Comparison of ENCODE assay signal across 21 mouse cellular contexts in the genomic region with DNA sequence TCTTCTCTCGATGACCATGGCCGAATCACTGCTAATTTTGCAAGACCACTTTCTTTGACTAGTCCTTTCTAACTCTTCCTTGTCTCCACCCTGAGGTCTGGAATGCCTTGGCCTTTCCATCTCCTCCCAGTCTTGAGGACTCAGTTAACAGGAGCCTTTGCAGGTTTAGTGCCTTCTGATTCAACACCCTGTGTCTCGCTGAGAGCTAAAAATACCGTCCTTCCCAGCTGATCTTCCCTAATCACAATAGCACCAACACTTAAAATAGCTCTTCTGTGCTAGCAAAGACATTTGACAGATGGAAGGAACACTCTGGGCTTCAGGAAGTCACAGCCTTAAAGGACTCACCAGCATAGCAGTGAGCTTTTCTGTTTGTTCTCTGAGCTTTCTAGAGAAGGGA. TPM values are rescaled to one million over a fixed set of nuclear protein-coding genes. Genes with fewer than 3 reads are reported as not detected.
DNase-seq lines count a peak whose midpoint lies in the region; ATAC-seq and TF ChIP-seq lines count a peak whose summit lies in the region.
"Had no signal": no experiment of that assay in that cellular context is flagged by ENCODE, and none has a peak within 500 bp of the region (broad histone marks: within the 10 kb centered on the region; RNA-seq: fewer than 3 reads in every experiment).

No protein-coding gene starts in this region.

- 34% methylated on average over 4 of the region's 4 CpGs for WGBS in heart, embryonic 15.5 days
- WGBS in hindbrain, embryonic 10.5 days, result 89% methylated on average over 4 of the region's 4 CpGs
- WGBS in kidney, adult 2 months, result 88% methylated on average over 4 of the region's 4 CpGs

- H3K9ac ChIP-seq in heart, embryonic 15.5 days, result no peak overlapping the region
- H3K9ac ChIP-seq: hindbrain, embryonic 15.5 days; limb, embryonic 13.5 days had no signal

- H3K4me2 ChIP-seq in heart, embryonic 15.5 days, result peak overlapping the region; percentile 44
- H3K4me2 ChIP-seq: hindbrain, embryonic 15.5 days; limb, embryonic 13.5 days had no signal

- peak; percentile 65 for ATAC-seq in frontal cortex, adult (ENCODE audit: low TSS enrichment)
- ATAC-seq in heart, embryonic 15.5 days (replicated peaks; ENCODE audit: insufficient number of reproducible peaks, insufficient read depth, low FRiP score, low read depth), result peak; percentile 69; the same call in 1 of the 2 replicates
- ATAC-seq: intestine, postnatal 0 days had no signal

- no peaks in the 10 kb centered on the region for H3K9me3 ChIP-seq in heart, embryonic 15.5 days (replicated peaks)
- no peaks in the 10 kb centered on the region for H3K9me3 ChIP-seq in hindbrain, embryonic 10.5 days
- H3K9me3 ChIP-seq: embryonic facial prominence, embryonic 10.5 days; hindbrain, embryonic 15.5 days; limb, embryonic 13.5 days; midbrain, embryonic 10.5 days had no signal

- H3K27ac ChIP-seq in heart, embryonic 15.5 days, result peak overlapping the region; percentile 89
- no peak overlapping the region for H3K27ac ChIP-seq in hindbrain, embryonic 10.5 days
- no peak overlapping the region for H3K27ac ChIP-seq in kidney, adult 2 months (ENCODE audit: insufficient read depth, low read depth, low read length)
- H3K27ac ChIP-seq: embryonic facial prominence, embryonic 10.5 days; hindbrain, embryonic 15.5 days; limb, embryonic 13.5 days; midbrain, embryonic 10.5 days had no signal

- no peak for DNase-seq in frontal cortex, postnatal 10 days (ENCODE audit: low spot score in 2 of 2)
- peak; percentile 41 to 47 for DNase-seq in right cerebral cortex, adult 2 months (ENCODE audit: low spot score in 2 of 2)
- no peak for DNase-seq in right cerebral cortex, postnatal 25 days
- no peak for DNase-seq in hindbrain, embryonic 10.5 days (ENCODE audit: low spot score)
- DNase-seq in kidney, adult 2 months, result no peak
- DNase-seq: cerebellum, adult 9-11 months; gastrocnemius, postnatal 36 days; kidney, postnatal 14 days; lung, postnatal 14 days; right cerebral cortex, postnatal 14 days had no signal

- H3K4me3 ChIP-seq in heart, embryonic 15.5 days, result no peak overlapping the region
- H3K4me3 ChIP-seq in hindbrain, embryonic 10.5 days, result no peak overlapping the region
- no peak overlapping the region for H3K4me3 ChIP-seq in kidney, adult 2 months (ENCODE audit: insufficient read depth, low read depth, low read length)
- H3K4me3 ChIP-seq: embryonic facial prominence, embryonic 10.5 days; erythroblast, embryonic 14.5 days; hindbrain, embryonic 15.5 days; limb, embryonic 13.5 days; midbrain, embryonic 10.5 days had no signal

- no peaks in the 10 kb centered on the region for H3K27me3 ChIP-seq in heart, embryonic 15.5 days
- no peaks in the 10 kb centered on the region for H3K27me3 ChIP-seq in hindbrain, embryonic 10.5 days (ENCODE audit: insufficient read depth, poor library complexity, severe bottlenecking)
- no peaks in the 10 kb centered on the region for H3K27me3 ChIP-seq in kidney, adult 2 months (replicated peaks; ENCODE audit: control insufficient read depth, insufficient read depth, low read length)
- H3K27me3 ChIP-seq: hindbrain, embryonic 15.5 days; limb, embryonic 13.5 days had no signal

- no peak for TF ChIP-seq CTCF in kidney, adult 2 months (conservative IDR thresholded peaks at IDR 0.05; ENCODE audit: insufficient read depth, insufficient read length, low read depth, low read length)

- H3K4me1 ChIP-seq in heart, embryonic 15.5 days (replicated peaks), result peaks cover 32% of the 10 kb centered on the region
- H3K4me1 ChIP-seq in hindbrain, embryonic 10.5 days (replicated peaks), result peaks cover 18% of the 10 kb centered on the region
- no peaks in the 10 kb centered on the region for H3K4me1 ChIP-seq in kidney, adult 2 months (ENCODE audit: control insufficient read depth, insufficient read depth, low read length)
- H3K4me1 ChIP-seq: limb, embryonic 13.5 days had no signal

- peaks cover 12% of the 10 kb centered on the region; the same call in 1 of the 2 replicates for H3K36me3 ChIP-seq in heart, embryonic 15.5 days
- H3K36me3 ChIP-seq in hindbrain, embryonic 10.5 days, result peaks cover 73% of the 10 kb centered on the region
- H3K36me3 ChIP-seq in kidney, adult 2 months (ENCODE audit: control insufficient read depth, insufficient read depth, low read length), result peaks cover 10% of the 10 kb centered on the region

- TF ChIP-seq POLR2A in kidney, adult 2 months (IDR thresholded peaks at IDR 0.05; ENCODE audit: low read depth, low read length), result no peak

RNA-seq across cellular contexts. Expression of gene Rasl10b, which starts 15.9 kb away (rescaled TPM):
- 8.1 and 9.7 TPM in 2 replicates for polyA plus RNA-seq in heart, embryonic 15.5 days (2015; fragmentation: Nextera tagmentation; extraction: Ambion mirVana)
- 4.3 and 11.1 TPM in 2 replicates for polyA plus RNA-seq in hindbrain, embryonic 10.5 days (2016; fragmentation: Nextera tagmentation; extraction: Ambion mirVana)
- polyA plus RNA-seq in kidney, adult 2 months (2012; rRNA removed), result 1.4 and 1.8 TPM in 2 replicates
- polyA plus RNA-seq: erythroblast, embryonic 14.5 days had no signal

RNA-seq across cellular contexts. Expression of gene Gas2l2, which starts 36.2 kb away (rescaled TPM):
- polyA plus RNA-seq in heart, embryonic 15.5 days (2015; fragmentation: Nextera tagmentation; extraction: Ambion mirVana), result 0.11 and 0.13 TPM in 2 replicates
- polyA plus RNA-seq in hindbrain, embryonic 10.5 days (2016; fragmentation: Nextera tagmentation; extraction: Ambion mirVana), result 0.27 and 0.39 TPM in 2 replicates
- not detected in 2 replicates for polyA plus RNA-seq in kidney, adult 2 months (2012; rRNA removed)
- polyA plus RNA-seq: embryonic facial prominence, embryonic 10.5 days; erythroblast, embryonic 14.5 days; frontal cortex, adult 2 months; limb, embryonic 13.5 days; liver, embryonic 16.5 days; midbrain, embryonic 10.5 days; testis, adult 2 months had no signal

RNA-seq across cellular contexts. Expression of gene 1700020L24Rik, which starts 44.4 kb away (rescaled TPM):
- 0.82 and 1.4 TPM in 2 replicates for polyA plus RNA-seq in heart, embryonic 15.5 days (2015; fragmentation: Nextera tagmentation; extraction: Ambion mirVana)
- 0.97 TPM in 1 of 2 replicates, not detected in the other for polyA plus RNA-seq in hindbrain, embryonic 10.5 days (2016; fragmentation: Nextera tagmentation; extraction: Ambion mirVana)
- polyA plus RNA-seq in kidney, adult 2 months (2012; rRNA removed), result 0.11 and 0.14 TPM in 2 replicates
- polyA plus RNA-seq: embryonic facial prominence, embryonic 10.5 days; erythroblast, embryonic 14.5 days had no signal

Comparison
In these comparisons a context has a peak if more than half of its experiments do, and no peak if none do; other contexts are left out.
1. DNase-seq: peak in right cerebral cortex, adult 2 months (2 of 2); none in frontal cortex, postnatal 10 days (0 of 2), right cerebral cortex, postnatal 25 days (single experiment), hindbrain, embryonic 10.5 days (single experiment) and kidney, adult 2 months (single experiment).